Mouse (Mus musculus) frontal cortex, postnatal 36 days (tissue): ENCODE data around the gene Gjb3.

Experiments
- DNase-seq, 2 experiments: peaks; one replicate each; pipeline ENCODE4 v3.0.0; 2022; ENCODE audit warnings: low spot score in 2 of 2

Gjb3 gene

GRCm38 (mm10) chr4:127334870-127335504, 4.3 kb upstream of the Gjb3 start:
- DNase-seq, result no peak

- DNase-seq, result no peak
These were observed 527 bp upstream of the Gjb3 start for GRCm38 (mm10) chr4:127331171-127331570.

GRCm38 (mm10) chr4:127329751-127330150, 893 bp downstream of the Gjb3 start:
- DNase-seq, result no peak

GRCm38 (mm10) chr4:127329046-127329445, 1.6 kb downstream of the Gjb3 start:
- DNase-seq, result no peak

GRCm38 (mm10) chr4:127328378-127328777, 2.3 kb downstream of the Gjb3 start:
- DNase-seq, result no peak

GRCm38 (mm10) chr4:127327749-127328148, 2.9 kb downstream of the Gjb3 start:
- DNase-seq, result no peak

- DNase-seq, result no peak
These were observed 3.4 kb downstream of the Gjb3 start for GRCm38 (mm10) chr4:127327258-127327657.

GRCm38 (mm10) chr4:127325276-127325675, 5.4 kb downstream of the Gjb3 start:
- no peak for DNase-seq

GRCm38 (mm10) chr4:127324759-127325158, 5.9 kb downstream of the Gjb3 start:
- peak; percentile 78 to 82 for DNase-seq

- no peak for DNase-seq
These were observed 6.3 kb downstream of the Gjb3 start for GRCm38 (mm10) chr4:127324296-127324695.

GRCm38 (mm10) chr4:127323651-127324050, 7.0 kb downstream of the Gjb3 start:
- no peak for DNase-seq

- DNase-seq, result peak; percentile 59 to 75
These were observed 11.0 kb downstream of the Gjb3 start for GRCm38 (mm10) chr4:127319613-127320012.

- peak in 1 of 2 experiments; percentile 20 for DNase-seq
These were observed 13.5 kb downstream of the Gjb3 start for GRCm38 (mm10) chr4:127317143-127317542.

GRCm38 (mm10) chr4:127315753-127316152, 14.9 kb downstream of the Gjb3 start:
- DNase-seq, result no peak

GRCm38 (mm10) chr4:127314585-127314984, 16.1 kb downstream of the Gjb3 start:
- DNase-seq, result peak; percentile 15 to 22

GRCm38 (mm10) chr4:127313861-127314260, 16.8 kb downstream of the Gjb3 start, which contains the start of gene Gja4:
Gene Gja4, minus strand, starts transcription at chr4:127314039.
- DNase-seq, result peak; percentile 64 to 67

GRCm38 (mm10) chr4:127312349-127312748, 18.3 kb downstream of the Gjb3 start:
- DNase-seq, result no peak

GRCm38 (mm10) chr4:127311561-127311960, 19.1 kb downstream of the Gjb3 start:
- no peak for DNase-seq

- no peak for DNase-seq
These were observed 23.7 kb downstream of the Gjb3 start for GRCm38 (mm10) chr4:127306915-127307314.

GRCm38 (mm10) chr4:127303796-127304195, 26.8 kb downstream of the Gjb3 start:
- DNase-seq, result no peak

GRCm38 (mm10) chr4:127300503-127300902, 30.1 kb downstream of the Gjb3 start:
- no peak for DNase-seq

- DNase-seq, result no peak
These were observed 38.0 kb downstream of the Gjb3 start for GRCm38 (mm10) chr4:127292631-127293030.

- DNase-seq, result no peak
These were observed 41.5 kb downstream of the Gjb3 start for GRCm38 (mm10) chr4:127289039-127289548.

- DNase-seq, result no peak
These were observed 43.7 kb downstream of the Gjb3 start for GRCm38 (mm10) chr4:127286907-127287306.
